7 mouse cellular contexts compared by ENCODE assay signal in genomic region chr13:63562141-63562971, GRCm38 (mm10). TPM values are rescaled to one million over a fixed set of nuclear protein-coding genes. Genes with fewer than 3 reads are reported as not detected.
DNase-seq lines count a peak whose midpoint lies in the region; ATAC-seq and TF ChIP-seq lines count a peak whose summit lies in the region.

No protein-coding gene starts in this region.

- no peaks in the 10 kb centered on the region; the same call in 1 of the 2 replicates for H3K4me1 ChIP-seq in embryonic fibroblast, embryonic 13.5 days (ENCODE audit: control insufficient read depth, insufficient read depth, low read length)
- H3K4me1 ChIP-seq in kidney, embryonic 14.5 days (ENCODE audit: control insufficient read depth, insufficient read depth, low read length): peaks cover 38% of the 10 kb centered on the region
- peaks cover 62% of the 10 kb centered on the region for H3K4me1 ChIP-seq in midbrain, embryonic 13.5 days (replicated peaks)

- H3K9me3 ChIP-seq in kidney, embryonic 14.5 days (ENCODE audit: control insufficient read depth, low read length): no peaks in the 10 kb centered on the region
- H3K9me3 ChIP-seq in midbrain, embryonic 13.5 days: no peaks in the 10 kb centered on the region

- WGBS in kidney, embryonic 14.5 days: 2% methylated on average over 7 of the region's 7 CpGs
- under 1% methylated on average over 7 of the region's 7 CpGs for whole genome bisulfite sequencing in midbrain, embryonic 13.5 days

- peak overlapping the region; percentile 99 for H3K9ac ChIP-seq in kidney, embryonic 14.5 days (ENCODE audit: low read depth, low read length)
- peak overlapping the region; percentile 98 for H3K9ac ChIP-seq in midbrain, embryonic 13.5 days (replicated peaks)

- peaks cover 12% of the 10 kb centered on the region for H3K36me3 ChIP-seq in kidney, embryonic 14.5 days (ENCODE audit: control insufficient read depth, insufficient read depth, low read length)
- H3K36me3 ChIP-seq in midbrain, embryonic 13.5 days: peaks cover 3% of the 10 kb centered on the region; the same call in 1 of the 2 replicates

- TF ChIP-seq CTCF in embryonic fibroblast, embryonic 13.5 days (IDR thresholded peaks at IDR 0.05; ENCODE audit: borderline replicate concordance, insufficient read depth, low read length): no peak

- H3K4me3 ChIP-seq in embryonic fibroblast, embryonic 13.5 days (ENCODE audit: insufficient read depth, low read length): peak overlapping the region; percentile 71
- H3K4me3 ChIP-seq in kidney, embryonic 14.5 days (ENCODE audit: low read length): peak overlapping the region; percentile 83
- peak overlapping the region; percentile 94 for H3K4me3 ChIP-seq in midbrain, embryonic 13.5 days (replicated peaks)

- H3K4me2 ChIP-seq in kidney, embryonic 14.5 days (replicated peaks; ENCODE audit: low read depth, low read length): peak overlapping the region; percentile 86
- H3K4me2 ChIP-seq in midbrain, embryonic 13.5 days (replicated peaks): peak overlapping the region; percentile 97

- TF ChIP-seq POLR2A in embryonic fibroblast, embryonic 13.5 days (IDR thresholded peaks at IDR 0.05; ENCODE audit: low read depth, low read length): no peak

- ATAC-seq in kidney, embryonic 14.5 days (ENCODE audit: low FRiP score, low TSS enrichment): no peak
- ATAC-seq in midbrain, embryonic 13.5 days: no peak
- no peak for ATAC-seq in megakaryocyte-erythroid progenitor cell, adult 5-6 weeks (replicated peaks; ENCODE audit: low FRiP score, low TSS enrichment, poor library complexity, severe bottlenecking)

- DNase-seq in right cerebral cortex, adult 18-20 months: peak; percentile 20
- DNase-seq in right cerebral cortex, postnatal 10 days (ENCODE audit: low spot score in 2 of 2): no peak
- DNase-seq in testis, postnatal 10 days (ENCODE audit: low spot score): no peak

- H3K27ac ChIP-seq in embryonic fibroblast, embryonic 13.5 days (ENCODE audit: insufficient read depth, low read length): no peak overlapping the region
- peak overlapping the region; percentile 39; the same call in 1 of the 2 replicates for H3K27ac ChIP-seq in kidney, embryonic 14.5 days (ENCODE audit: low read depth, low read length)
- H3K27ac ChIP-seq in midbrain, embryonic 13.5 days: peak overlapping the region; percentile 99

- no peaks in the 10 kb centered on the region for H3K27me3 ChIP-seq in kidney, embryonic 14.5 days (ENCODE audit: control insufficient read depth, insufficient read depth, low read length)
- no peaks in the 10 kb centered on the region for H3K27me3 ChIP-seq in midbrain, embryonic 13.5 days

RNA-seq across cellular contexts. Expression of gene Ptch1, which starts 11.0 kb away (rescaled TPM):
- polyA plus RNA-seq in embryonic fibroblast, embryonic 13.5 days (2011; ENCODE audit: insufficient read length, low read depth, missing spikeins): 10.2 and 10.8 TPM in 2 replicates
- polyA plus RNA-seq in kidney, embryonic 14.5 days (2014; fragmentation: Nextera tagmentation; extraction: Ambion mirVana): 17.9 and 28.2 TPM in 2 replicates
- 16.0 and 17.8 TPM in 2 replicates for polyA plus RNA-seq in midbrain, embryonic 13.5 days (2015; fragmentation: Nextera tagmentation; extraction: Ambion mirVana)
- 17.2 and 28.8 TPM in 2 replicates for total RNA-seq in megakaryocyte-erythroid progenitor cell, adult 5-6 weeks (2014; fragmentation: Nextera tagmentation)
- total RNA-seq in megakaryocyte-erythroid progenitor cell, adult 5-6 weeks (2017): 13.1 and 26.9 TPM in 2 replicates
